Mouse (Mus musculus) duodenum, adult 2 months (tissue): Measurements from ENCODE around the gene 2310022B05Rik. TPM values are rescaled to one million over a fixed set of nuclear protein-coding genes. Genes with fewer than 3 reads are reported as not detected.

Source experiments
- polyA plus RNA-seq: library from polyadenylated mRNA; depleted of rRNA; stranded (reverse); fragments of >200 nt; gene quantifications from 2 replicates; pipeline ENCODE4 v1.2.3, GENCODE M21; 2012; ENCODE audit warnings: low replicate concordance; rRNA removed

The 2310022B05Rik gene
- polyA plus RNA-seq: 17.5 and 26.0 TPM in 2 replicates

DNA sequence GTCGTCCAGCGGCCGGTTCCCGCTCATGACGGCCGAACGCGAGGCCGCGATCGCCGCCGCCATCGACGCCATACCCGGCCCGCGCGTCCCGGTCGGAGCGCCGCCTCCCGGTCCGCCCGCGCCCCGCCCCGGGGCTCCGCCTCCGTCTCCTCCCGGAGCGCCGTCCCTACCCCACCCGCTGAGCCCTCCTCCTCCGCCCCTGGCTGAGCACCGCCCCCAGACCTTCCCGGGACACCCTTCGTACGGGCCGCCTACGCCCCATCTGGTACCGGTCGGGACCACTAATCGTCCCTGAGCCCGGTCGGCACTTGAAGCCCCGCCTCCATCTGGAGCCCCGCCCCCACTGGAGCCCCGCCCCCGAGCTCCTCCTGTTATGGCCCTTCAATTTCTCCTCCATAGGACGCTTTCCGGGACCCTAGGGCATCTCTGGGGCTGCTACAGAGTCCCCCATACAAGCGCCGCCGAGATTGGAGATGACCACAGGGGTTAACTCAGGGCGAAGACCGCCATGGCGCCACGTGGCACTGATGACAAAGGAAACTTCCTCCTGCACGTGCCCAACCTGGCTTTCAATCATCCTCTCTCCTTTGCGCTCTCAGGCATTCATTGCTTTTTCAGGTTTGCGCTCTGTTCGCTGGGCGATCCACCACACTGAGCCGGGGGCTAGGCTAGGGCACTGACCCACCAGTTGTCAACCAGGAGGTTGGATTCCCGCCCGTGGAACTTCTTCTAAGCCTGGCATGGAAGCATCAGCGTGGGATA is at the start of gene 2310022B05Rik:
Gene 2310022B05Rik, minus strand, starts transcription at position 258 of the 762 bp plus-strand sequence.

Other genes starting within 250 kb of the 2310022B05Rik start
- 2.8 and 4.6 TPM in 2 replicates for gene Pgbd5, start 223.7 kb downstream of the 2310022B05Rik start, polyA plus RNA-seq
- 9.4 and 10.7 TPM in 2 replicates for gene Cog2, start 142.6 kb downstream of the 2310022B05Rik start, polyA plus RNA-seq
- 12.7 and 22.0 TPM in 2 replicates for gene Agt, start 93.7 kb downstream of the 2310022B05Rik start, polyA plus RNA-seq
- 7.9 and 15.9 TPM in 2 replicates for gene Capn9, start 87.3 kb downstream of the 2310022B05Rik start, polyA plus RNA-seq
- gene Ttc13, start 58.6 kb upstream of the 2310022B05Rik start, polyA plus RNA-seq: 9.7 and 10.0 TPM in 2 replicates
- gene Arv1, start 58.8 kb upstream of the 2310022B05Rik start, polyA plus RNA-seq: 4.6 and 5.8 TPM in 2 replicates
- 1.0 and 1.4 TPM in 2 replicates for gene Fam89a, start 88.5 kb upstream of the 2310022B05Rik start, polyA plus RNA-seq
- 0.09 and 0.12 TPM in 2 replicates for gene Trim67, start 129.7 kb upstream of the 2310022B05Rik start, polyA plus RNA-seq
- gene Gnpat, start 199.7 kb upstream of the 2310022B05Rik start, polyA plus RNA-seq: 13.4 and 19.7 TPM in 2 replicates
- gene 2810004N23Rik, start 199.8 kb upstream of the 2310022B05Rik start, polyA plus RNA-seq: 4.2 and 5.1 TPM in 2 replicates
- 4.6 and 4.9 TPM in 2 replicates for gene Exoc8, start 234.3 kb upstream of the 2310022B05Rik start, polyA plus RNA-seq
- gene Sprtn, start 234.5 kb upstream of the 2310022B05Rik start, polyA plus RNA-seq: 3.5 and 4.3 TPM in 2 replicates